Mouse (Mus musculus) liver, embryonic 14.5 days (tissue): ENCODE results near the gene Espl1. TPM values are rescaled to one million over a fixed set of nuclear protein-coding genes. Genes with fewer than 3 reads are reported as not detected.
A peak's percentile ranks its signal among the peaks of the same experiment; 100 is the strongest.

Experiments
- ATAC-seq: fragments of 200-750 bp; cut with Nextera tagmentation; 2 replicates; pipeline ENCODE4 v1.8.0; 2017; ENCODE audit warnings: moderate number of reproducible peaks, mild to moderate bottlenecking, moderate library complexity; ENCODE audit not compliant: insufficient read depth
- DNase-seq, 3 experiments: peaks; one replicate each; pipeline ENCODE4 v3.0.0-alpha.2; 2012 to 2013; ENCODE audit warnings: low read depth in 3 of 3, low spot score in 3 of 3
- H3K27ac ChIP-seq: fragments of 300-500 bp; sonication (generic); 2 replicates; pipeline ENCODE4 v1.5.1; 2014; ENCODE audit warnings: moderate library complexity, mild to moderate bottlenecking, control low read depth, inconsistent platforms
- H3K27me3 ChIP-seq: fragments of 300-500 bp; sonication (generic); 2 replicates; pipeline ENCODE4 v1.6.1; 2014; ENCODE audit warnings: mild to moderate bottlenecking, low read length, moderate library complexity; ENCODE audit not compliant: control insufficient read depth, insufficient read depth
- H3K36me3 ChIP-seq: fragments of 300-500 bp; sonication (generic); replicated peaks from 2 replicates; pipeline ENCODE4 v1.6.1; 2014; ENCODE audit warnings: low read depth; ENCODE audit not compliant: control insufficient read depth, insufficient read depth
- H3K4me1 ChIP-seq, 2 experiments: fragments of 200-500 bp in 1 of 2; fragments of 300-500 bp in 1 of 2; sonication (generic) in 1 of 2; replicated peaks; 2 replicates each; pipeline ENCODE4 v1.6.1; 2012 to 2014; ENCODE audit warnings: antibody characterized with exemption in 1 of 2, inconsistent platforms in 1 of 2, low read length in 1 of 2; ENCODE audit not compliant: control insufficient read depth in 2 of 2, insufficient read depth in 2 of 2
- H3K4me2 ChIP-seq: fragments of 300-500 bp; sonication (generic); 2 replicates; pipeline ENCODE4 v1.6.1; 2014; ENCODE audit warnings: low read depth, mild to moderate bottlenecking, control low read depth, moderate library complexity
- H3K4me3 ChIP-seq, 2 experiments: fragments of 200-500 bp in 1 of 2; fragments of 300-500 bp in 1 of 2; sonication (generic) in 1 of 2; 2 replicates each; pipeline ENCODE4 v1.5.1; 2012 to 2014; ENCODE audit warnings: low read depth in 2 of 2, low read length in 2 of 2, mild to moderate bottlenecking in 2 of 2, control low read depth in 1 of 2, inconsistent platforms in 1 of 2, moderate library complexity in 1 of 2; ENCODE audit not compliant: insufficient read depth in 1 of 2
- H3K9ac ChIP-seq: fragments of 300-500 bp; sonication (generic); replicated peaks from 2 replicates; pipeline ENCODE4 v1.6.1; 2014; ENCODE audit warnings: mild to moderate bottlenecking, control low read depth, moderate library complexity
- H3K9me3 ChIP-seq: fragments of 300-500 bp; sonication (generic); 2 replicates; pipeline ENCODE4 v1.6.1; 2016; ENCODE audit warnings: low read length, mixed read lengths; ENCODE audit not compliant: control insufficient read depth
- CTCF ChIP-seq: IDR thresholded peaks from 2 replicates; pipeline ENCODE4 v1.5.1; 2016; ENCODE audit warnings: antibody characterized with exemption, low read depth, control low read depth
- EP300 ChIP-seq: IDR thresholded peaks from 2 replicates; pipeline ENCODE4 v1.6.1; 2016; ENCODE audit warnings: antibody characterized with exemption, low read depth
- WGBS: fragments of 180-500 bp; shearing (Covaris S2); extraction: QIAGEN DNeasy Blood & Tissue Kit; methylation state at CpG from one replicate; pipeline ENCODE4 v1.1.7; 2014; ENCODE audit not compliant: insufficient replicate concordance; 5-methylcytosine and 5-hydroxymethylcytosine counted together
- polyA plus RNA-seq, 2 experiments: library from polyadenylated mRNA; depleted of rRNA in 1 of 2; stranded (reverse) in 1 of 2; unstranded in 1 of 2; fragments of >200 nt; fragmentation: Nextera tagmentation in 1 of 2; extraction: Ambion mirVana in 1 of 2; gene quantifications; 2 replicates each; pipeline versions ENCODE4 v1.2.1 to v1.2.3; 2012 to 2014

Gene Espl1
- polyA plus RNA-seq, 2 experiments = 17.0 to 25.6 TPM

DNA sequence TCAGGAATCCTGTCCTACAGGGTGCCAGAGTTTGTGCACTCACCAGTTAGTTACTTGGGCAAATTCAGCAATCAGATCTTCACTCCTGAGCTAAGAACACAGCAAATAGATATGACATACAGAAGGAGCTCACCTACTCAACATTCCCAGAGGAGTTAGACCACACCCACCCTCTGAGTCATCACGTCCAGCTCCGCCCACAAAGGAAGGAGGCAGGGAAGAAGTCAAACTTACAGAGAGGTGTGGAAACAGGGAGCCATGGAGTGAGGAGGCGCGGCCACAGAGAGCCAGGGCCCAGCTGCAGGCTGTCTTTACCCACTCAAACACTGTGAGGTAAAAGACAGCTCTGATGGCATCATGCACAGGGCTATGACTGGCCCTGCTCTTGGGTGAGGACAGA is 50.4 kb downstream of the Espl1 start:
- no peak overlapping the region for H3K4me3 ChIP-seq
- no peak overlapping the region for H3K27ac ChIP-seq
- H3K9ac ChIP-seq = no peak overlapping the region
- H3K9me3 ChIP-seq = no peaks in the 10 kb centered on the region
- H3K27me3 ChIP-seq = no peaks in the 10 kb centered on the region
- no peak for ATAC-seq
- H3K4me1 ChIP-seq = peaks cover 6 to 8% of the 10 kb centered on the region in 2 experiments
- no peak overlapping the region for H3K4me2 ChIP-seq
- no peak for DNase-seq
- TF ChIP-seq EP300 (no peak), CTCF (no peak)
- peaks cover 20% of the 10 kb centered on the region for H3K36me3 ChIP-seq
- 79% methylated on average over 4 of the region's 4 CpGs for WGBS

DNA sequence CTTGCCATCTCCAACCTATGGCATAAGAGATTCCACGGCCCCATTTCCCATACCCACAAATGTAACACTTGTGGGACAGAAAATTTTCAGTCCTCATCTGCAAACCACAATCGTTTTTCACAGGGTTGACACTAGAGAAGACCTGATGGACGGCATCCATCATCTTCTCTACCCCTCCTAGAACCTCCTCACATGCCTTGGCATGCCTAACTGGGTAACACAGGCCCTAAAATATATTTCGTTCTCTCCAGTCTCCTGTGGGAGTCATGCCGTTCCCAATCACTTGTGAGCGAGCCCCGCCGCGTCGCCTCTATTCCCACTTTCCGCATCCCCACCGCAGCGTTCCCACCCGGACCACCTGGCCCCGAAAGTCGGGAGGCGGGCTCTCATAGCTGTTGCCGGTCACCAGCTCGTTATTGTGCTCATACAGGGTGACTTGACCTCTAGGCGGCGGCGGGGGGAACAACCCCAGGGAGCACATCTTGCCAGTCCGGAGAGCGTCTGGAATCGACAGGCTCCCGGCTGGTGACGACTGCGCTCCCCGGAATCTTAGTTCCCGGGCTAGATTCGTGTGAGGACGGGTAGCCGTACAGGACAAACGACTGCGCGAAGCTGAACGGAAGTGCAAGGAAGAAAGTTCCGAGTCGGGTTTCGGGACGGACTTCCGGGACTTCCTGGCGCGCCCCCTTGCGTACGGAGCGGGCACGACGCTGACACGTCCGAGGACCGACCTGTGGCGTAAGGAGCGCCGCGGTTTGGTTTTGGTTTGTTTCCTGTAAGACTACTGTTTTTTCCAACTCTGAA is 54.3 kb downstream of the Espl1 start, which contains the start of gene Aaas:
Gene Aaas (minus strand): TSS at position 634 of the 804 bp plus-strand sequence.
- Histone ChIP-seq H3K27ac (peak within 1 kb of the TSS; percentile 46), H3K9me3 (no peaks in the 10 kb centered on the region), H3K27me3 (peaks cover 14% of the 10 kb centered on the region), H3K36me3 (peaks cover 14% of the 10 kb centered on the region), H3K4me3 (peak within 1 kb of the TSS; percentile 77 to 93), H3K4me2 (peak within 1 kb of the TSS; percentile 93), H3K4me1 (peaks cover 6 to 8% of the 10 kb centered on the region in 2 experiments), H3K9ac (peak within 1 kb of the TSS; percentile 95)
- WGBS = under 1% methylated on average over 56 of the region's 56 CpGs
- TF ChIP-seq CTCF = peak; percentile 97
- no peak; the same call in 1 of the 2 replicates for TF ChIP-seq EP300
- peak; percentile 93 to 94 (median 94) for DNase-seq
- peak; percentile 89 for ATAC-seq

DNA sequence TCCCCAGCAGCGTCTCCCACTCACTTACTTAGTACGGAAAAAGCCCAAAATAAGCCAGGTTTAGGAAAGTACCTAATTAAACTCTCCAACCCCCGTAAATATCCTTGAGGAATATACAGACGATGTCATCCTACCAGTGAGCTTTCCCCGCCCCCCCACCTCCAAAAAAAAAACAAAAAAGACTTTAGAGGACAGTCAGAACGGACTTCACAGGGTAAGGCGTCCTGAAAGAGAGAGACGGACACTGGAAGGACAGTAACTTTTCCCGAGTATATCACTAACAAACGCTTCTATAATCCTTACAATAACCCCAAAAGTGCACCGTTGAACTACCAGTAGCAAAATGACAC is 54.9 kb downstream of the Espl1 start:
- H3K36me3 ChIP-seq = peaks cover 11% of the 10 kb centered on the region
- peak overlapping the region; percentile 77 to 93 for H3K4me3 ChIP-seq
- H3K4me1 ChIP-seq = peaks cover 6 to 8% of the 10 kb centered on the region in 2 experiments
- DNase-seq (peak in 1 of 3 experiments; percentile 37), ATAC-seq (peak; percentile 54)
- TF ChIP-seq CTCF (no peak), EP300 (no peak; the same call in 1 of the 2 replicates)
- no peak overlapping the region; the same call in 1 of the 2 replicates for H3K27ac ChIP-seq
- H3K4me2 ChIP-seq = peak overlapping the region; percentile 93
- WGBS = 6% methylated on average over 11 of the region's 11 CpGs
- no peaks in the 10 kb centered on the region for H3K9me3 ChIP-seq
- peaks cover 20% of the 10 kb centered on the region for H3K27me3 ChIP-seq
- H3K9ac ChIP-seq = peak overlapping the region; percentile 68

DNA sequence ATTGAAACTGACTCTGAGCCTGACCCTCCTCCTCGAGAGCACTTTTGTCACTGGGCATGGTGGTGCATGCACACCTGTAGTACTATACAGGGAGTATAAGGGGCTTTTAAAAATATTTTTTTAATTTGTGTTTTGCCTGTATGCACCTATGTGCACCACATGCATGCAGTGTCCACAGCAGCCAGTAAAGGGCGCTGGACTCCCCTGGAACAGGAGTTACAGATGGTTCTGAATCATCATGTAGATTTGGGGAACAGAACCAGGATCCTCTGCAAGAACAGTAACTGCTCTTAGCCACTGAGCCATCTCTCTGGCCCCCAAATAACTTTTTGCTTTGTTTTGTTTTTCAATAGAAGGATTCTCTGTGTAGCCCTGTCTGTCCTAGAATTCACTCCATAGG is 56.1 kb downstream of the Espl1 start:
- Histone ChIP-seq H3K27ac (no peak overlapping the region), H3K9me3 (no peaks in the 10 kb centered on the region), H3K9ac (no peak overlapping the region), H3K4me2 (no peak overlapping the region), H3K36me3 (peaks cover under 1% of the 10 kb centered on the region; the same call in 1 of the 2 replicates), H3K27me3 (peaks cover 33% of the 10 kb centered on the region), H3K4me3 (no peak overlapping the region), H3K4me1 (peaks cover 6 to 8% of the 10 kb centered on the region in 2 experiments)
- no peak for ATAC-seq
- peak; percentile 32 for TF ChIP-seq CTCF
- TF ChIP-seq EP300 = no peak
- 53% methylated on average over 2 of the region's 2 CpGs for WGBS
- no peak for DNase-seq

DNA sequence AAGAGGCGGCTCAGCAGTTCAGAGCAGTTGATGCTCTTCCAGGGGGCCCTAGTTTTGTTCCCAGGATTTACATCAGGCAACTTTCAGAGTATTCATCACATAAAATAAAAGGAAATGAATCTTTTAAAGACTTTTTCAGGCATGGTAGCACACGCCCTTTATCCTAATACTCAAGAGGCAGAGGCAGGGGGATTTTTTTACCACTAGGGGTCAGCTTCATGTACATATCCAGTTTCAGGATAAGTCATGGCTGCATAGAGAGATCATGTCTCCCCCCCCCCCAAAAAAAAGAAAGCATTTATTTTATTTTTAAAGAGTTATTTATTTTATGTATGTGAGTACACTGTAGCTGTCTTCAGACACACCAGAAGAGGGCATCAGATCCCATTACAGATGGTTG is 57.9 kb downstream of the Espl1 start:
- no peak overlapping the region for H3K27ac ChIP-seq
- no peak for ATAC-seq
- H3K4me3 ChIP-seq = no peak overlapping the region
- DNase-seq = no peak
- WGBS = 51% methylated on average over 2 of the region's 2 CpGs
- no peak overlapping the region for H3K4me2 ChIP-seq
- peaks cover 51% of the 10 kb centered on the region for H3K27me3 ChIP-seq
- H3K36me3 ChIP-seq = no peaks in the 10 kb centered on the region
- TF ChIP-seq EP300 (no peak), CTCF (no peak)
- no peaks in the 10 kb centered on the region for H3K9me3 ChIP-seq
- H3K4me1 ChIP-seq = peaks cover 6 to 8% of the 10 kb centered on the region in 2 experiments
- H3K9ac ChIP-seq = no peak overlapping the region
